9 mouse cellular contexts compared by ENCODE assay signal in genomic region chr6:52259811-52260261, GRCm38 (mm10). TPM values are rescaled to one million over a fixed set of nuclear protein-coding genes. Genes with fewer than 3 reads are reported as not detected.
DNase-seq lines count a peak whose midpoint lies in the region; ATAC-seq and TF ChIP-seq lines count a peak whose summit lies in the region.
"Had no signal": no experiment of that assay in that cellular context is flagged by ENCODE, and none has a peak within 500 bp of the region (broad histone marks: within the 10 kb centered on the region; RNA-seq: fewer than 3 reads in every experiment).

No protein-coding gene starts in this region.

- H3K4me1 ChIP-seq in midbrain, embryonic 10.5 days, result peaks cover 15% of the 10 kb centered on the region
- H3K4me1 ChIP-seq in midbrain, embryonic 16.5 days (ENCODE audit: control insufficient read depth, insufficient read depth, low read length), result peaks cover 4% of the 10 kb centered on the region; the same call in 1 of the 2 replicates
- no peaks in the 10 kb centered on the region; the same call in 1 of the 2 replicates for H3K4me1 ChIP-seq in embryonic fibroblast, embryonic 13.5 days (ENCODE audit: control insufficient read depth, insufficient read depth, low read length)
- H3K4me1 ChIP-seq in stomach, embryonic 15.5 days, result peaks cover 12% of the 10 kb centered on the region

- no peak overlapping the region for H3K27ac ChIP-seq in midbrain, embryonic 10.5 days (replicated peaks)
- H3K27ac ChIP-seq in midbrain, embryonic 16.5 days (ENCODE audit: low read length), result no peak overlapping the region
- no peak overlapping the region for H3K27ac ChIP-seq in embryonic fibroblast, embryonic 13.5 days (ENCODE audit: insufficient read depth, low read length)
- no peak overlapping the region for H3K27ac ChIP-seq in stomach, embryonic 15.5 days
- H3K27ac ChIP-seq: macrophage had no signal

- no peak for TF ChIP-seq CTCF in embryonic fibroblast, embryonic 13.5 days (IDR thresholded peaks at IDR 0.05; ENCODE audit: borderline replicate concordance, insufficient read depth, low read length)

- peak; percentile 60 for DNase-seq in midbrain, embryonic 10.5 days (ENCODE audit: low spot score)
- DNase-seq in kidney, postnatal 10 days, result peak; percentile 43
- no peak for DNase-seq in left cerebral cortex, adult 18-20 months (ENCODE audit: low spot score in 2 of 2)
- DNase-seq in retina, embryonic 14.5 days (ENCODE audit: low spot score), result no peak
- no peak for DNase-seq in lung, postnatal 25 days (ENCODE audit: low spot score)

- TF ChIP-seq POLR2A in embryonic fibroblast, embryonic 13.5 days (IDR thresholded peaks at IDR 0.05; ENCODE audit: low read depth, low read length), result no peak

- 1% methylated on average over 37 of the region's 39 CpGs for WGBS in midbrain, embryonic 10.5 days
- 1% methylated on average over 39 of the region's 39 CpGs for WGBS in midbrain, embryonic 16.5 days
- 1% methylated on average over 39 of the region's 39 CpGs for WGBS in stomach, embryonic 15.5 days

- ATAC-seq in midbrain, embryonic 16.5 days, result no peak
- ATAC-seq in stomach, embryonic 15.5 days (ENCODE audit: insufficient read depth, low FRiP score, low read depth), result no peak

- H3K27me3 ChIP-seq in midbrain, embryonic 10.5 days (ENCODE audit: low read depth, poor library complexity, severe bottlenecking), result peaks cover 100% of the 10 kb centered on the region
- peaks cover 71% of the 10 kb centered on the region for H3K27me3 ChIP-seq in midbrain, embryonic 16.5 days (ENCODE audit: control insufficient read depth, insufficient read depth, low read depth, low read length)
- H3K27me3 ChIP-seq in stomach, embryonic 15.5 days (replicated peaks), result peaks cover 81% of the 10 kb centered on the region

- no peak overlapping the region for H3K9ac ChIP-seq in midbrain, embryonic 16.5 days (ENCODE audit: low read depth, low read length)
- no peak overlapping the region for H3K9ac ChIP-seq in stomach, embryonic 15.5 days

- H3K9me3 ChIP-seq in midbrain, embryonic 10.5 days (replicated peaks), result no peaks in the 10 kb centered on the region
- no peaks in the 10 kb centered on the region for H3K9me3 ChIP-seq in midbrain, embryonic 16.5 days (replicated peaks; ENCODE audit: control insufficient read depth, low read length, poor library complexity, severe bottlenecking)
- H3K9me3 ChIP-seq in stomach, embryonic 15.5 days, result no peaks in the 10 kb centered on the region

- no peak overlapping the region; the same call in 1 of the 2 replicates for H3K4me2 ChIP-seq in midbrain, embryonic 16.5 days (ENCODE audit: low read length)
- peak overlapping the region; percentile 74 for H3K4me2 ChIP-seq in stomach, embryonic 15.5 days

- H3K36me3 ChIP-seq in midbrain, embryonic 10.5 days, result no peaks in the 10 kb centered on the region
- H3K36me3 ChIP-seq in midbrain, embryonic 16.5 days (ENCODE audit: control insufficient read depth, insufficient read depth, low read length), result no peaks in the 10 kb centered on the region
- no peaks in the 10 kb centered on the region for H3K36me3 ChIP-seq in stomach, embryonic 15.5 days

- peak overlapping the region; percentile 21 for H3K4me3 ChIP-seq in midbrain, embryonic 10.5 days
- H3K4me3 ChIP-seq in midbrain, embryonic 16.5 days (ENCODE audit: low read depth, low read length), result no peak overlapping the region
- H3K4me3 ChIP-seq in embryonic fibroblast, embryonic 13.5 days (ENCODE audit: insufficient read depth, low read length), result peak overlapping the region; percentile 18
- peak overlapping the region; percentile 40 for H3K4me3 ChIP-seq in stomach, embryonic 15.5 days (replicated peaks)

RNA-seq across cellular contexts. Expression of gene Hoxa13, which starts 0.8 kb away (rescaled TPM):
- polyA plus RNA-seq in midbrain, embryonic 10.5 days (2016; fragmentation: Nextera tagmentation; extraction: Ambion mirVana), result not detected in 2 replicates
- not detected in 2 replicates for polyA plus RNA-seq in midbrain, embryonic 16.5 days (2015; fragmentation: Nextera tagmentation; extraction: Ambion mirVana)
- 3.3 and 5.0 TPM in 2 replicates for polyA plus RNA-seq in embryonic fibroblast, embryonic 13.5 days (2011; ENCODE audit: insufficient read length, low read depth, missing spikeins)
- polyA plus RNA-seq in stomach, embryonic 15.5 days (2015; fragmentation: Nextera tagmentation; extraction: Ambion mirVana), result 0.15 TPM in 1 of 2 replicates, not detected in the other
- not detected for total RNA-seq in left cerebral cortex, adult 18-20 months (2021)
- polyA plus RNA-seq: macrophage had no signal

RNA-seq across cellular contexts. Expression of gene Hoxa11, which starts 14.2 kb away (rescaled TPM):
- polyA plus RNA-seq in midbrain, embryonic 10.5 days (2016; fragmentation: Nextera tagmentation; extraction: Ambion mirVana), result not detected in 2 replicates
- polyA plus RNA-seq in midbrain, embryonic 16.5 days (2015; fragmentation: Nextera tagmentation; extraction: Ambion mirVana), result not detected in 2 replicates
- polyA plus RNA-seq in embryonic fibroblast, embryonic 13.5 days (2011; ENCODE audit: insufficient read length, low read depth, missing spikeins), result 5.1 and 9.2 TPM in 2 replicates
- 0.18 and 0.59 TPM in 2 replicates for polyA plus RNA-seq in stomach, embryonic 15.5 days (2015; fragmentation: Nextera tagmentation; extraction: Ambion mirVana)
- not detected for total RNA-seq in left cerebral cortex, adult 18-20 months (2021)
- polyA plus RNA-seq: macrophage had no signal

RNA-seq across cellular contexts. Expression of gene Hoxa10, which starts 19.2 kb away (rescaled TPM):
- 0.06 TPM in 1 of 2 replicates, not detected in the other for polyA plus RNA-seq in midbrain, embryonic 10.5 days (2016; fragmentation: Nextera tagmentation; extraction: Ambion mirVana)
- not detected in 2 replicates for polyA plus RNA-seq in midbrain, embryonic 16.5 days (2015; fragmentation: Nextera tagmentation; extraction: Ambion mirVana)
- 12.1 and 18.2 TPM in 2 replicates for polyA plus RNA-seq in embryonic fibroblast, embryonic 13.5 days (2011; ENCODE audit: insufficient read length, low read depth, missing spikeins)
- polyA plus RNA-seq in stomach, embryonic 15.5 days (2015; fragmentation: Nextera tagmentation; extraction: Ambion mirVana), result 1.3 and 2.7 TPM in 2 replicates
- not detected for total RNA-seq in left cerebral cortex, adult 18-20 months (2021)
- polyA plus RNA-seq: macrophage had no signal

RNA-seq across cellular contexts. Expression of gene Hoxa9, which starts 28.9 kb away (rescaled TPM):
- polyA plus RNA-seq in midbrain, embryonic 10.5 days (2016; fragmentation: Nextera tagmentation; extraction: Ambion mirVana), result not detected in 2 replicates
- not detected in 2 replicates for polyA plus RNA-seq in midbrain, embryonic 16.5 days (2015; fragmentation: Nextera tagmentation; extraction: Ambion mirVana)
- polyA plus RNA-seq in embryonic fibroblast, embryonic 13.5 days (2011; ENCODE audit: insufficient read length, low read depth, missing spikeins), result 9.9 and 13.6 TPM in 2 replicates
- 0.49 and 1.9 TPM in 2 replicates for polyA plus RNA-seq in stomach, embryonic 15.5 days (2015; fragmentation: Nextera tagmentation; extraction: Ambion mirVana)
- not detected for total RNA-seq in left cerebral cortex, adult 18-20 months (2021)

RNA-seq across cellular contexts. Expression of gene Hoxa7, which starts 38.2 kb away (rescaled TPM):
- not detected in 2 replicates for polyA plus RNA-seq in midbrain, embryonic 10.5 days (2016; fragmentation: Nextera tagmentation; extraction: Ambion mirVana)
- polyA plus RNA-seq in midbrain, embryonic 16.5 days (2015; fragmentation: Nextera tagmentation; extraction: Ambion mirVana), result not detected in 2 replicates
- polyA plus RNA-seq in embryonic fibroblast, embryonic 13.5 days (2011; ENCODE audit: insufficient read length, low read depth, missing spikeins), result 15.8 and 21.6 TPM in 2 replicates
- polyA plus RNA-seq in stomach, embryonic 15.5 days (2015; fragmentation: Nextera tagmentation; extraction: Ambion mirVana), result 7.6 and 12.1 TPM in 2 replicates
- total RNA-seq in left cerebral cortex, adult 18-20 months (2021), result not detected

Comparison
In these comparisons a context has a peak if more than half of its experiments do, and no peak if none do; other contexts are left out.
1. DNase-seq: peak in midbrain, embryonic 10.5 days (single experiment) and kidney, postnatal 10 days (single experiment); none in left cerebral cortex, adult 18-20 months (0 of 2), retina, embryonic 14.5 days (single experiment) and lung, postnatal 25 days (single experiment).